Mouse (Mus musculus) forebrain, embryonic 13.5 days (tissue): ENCODE results near the gene Tbx15. TPM values are rescaled to one million over a fixed set of nuclear protein-coding genes. Genes with fewer than 3 reads are reported as not detected.

Source experiments
- ATAC-seq: fragments of 200-750 bp; cut with Nextera tagmentation; 2 replicates; pipeline ENCODE4 v1.8.0; 2017
- H3K27ac ChIP-seq: fragments of 300-500 bp; sonication (generic); 2 replicates; pipeline ENCODE4 v1.5.1; 2015; ENCODE audit warnings: inconsistent platforms, mild to moderate bottlenecking, moderate library complexity
- H3K27me3 ChIP-seq: fragments of 300-500 bp; sonication (generic); 2 replicates; pipeline ENCODE4 v1.6.1; 2015; ENCODE audit warnings: mild to moderate bottlenecking, inconsistent platforms
- H3K36me3 ChIP-seq: fragments of 300-500 bp; sonication (generic); 2 replicates; pipeline ENCODE4 v1.6.1; 2015; ENCODE audit warnings: mild to moderate bottlenecking, inconsistent platforms; ENCODE audit not compliant: poor library complexity, severe bottlenecking
- H3K4me1 ChIP-seq: fragments of 300-500 bp; sonication (generic); 2 replicates; pipeline ENCODE4 v1.6.1; 2015; ENCODE audit warnings: inconsistent platforms
- H3K4me2 ChIP-seq: fragments of 300-500 bp; sonication (generic); 2 replicates; pipeline ENCODE4 v1.6.1; 2015; ENCODE audit warnings: inconsistent platforms, mild to moderate bottlenecking, moderate library complexity
- H3K4me3 ChIP-seq: fragments of 300-500 bp; sonication (generic); 2 replicates; pipeline ENCODE4 v1.5.1; 2015; ENCODE audit warnings: mild to moderate bottlenecking, inconsistent platforms
- H3K9ac ChIP-seq: fragments of 300-500 bp; sonication (generic); 2 replicates; pipeline ENCODE4 v1.6.1; 2015; ENCODE audit warnings: mild to moderate bottlenecking, inconsistent platforms
- H3K9me3 ChIP-seq: fragments of 300-500 bp; sonication (generic); replicated peaks from 2 replicates; pipeline ENCODE4 v1.6.1; 2016; ENCODE audit warnings: inconsistent platforms
- WGBS: fragments of 180-500 bp; shearing (Covaris S2); methylation state at CpG from one replicate; pipeline ENCODE4 v1.1.7; 2015; 5-methylcytosine and 5-hydroxymethylcytosine counted together
- microRNA-seq: library from miRNA; unstranded; fragments of <30 nt; microRNA quantifications from one replicate; pipeline ENCODE4, GENCODE M21; 2016
- polyA plus RNA-seq: library from polyadenylated mRNA; unstranded; fragments of >200 nt; fragmentation: Nextera tagmentation; extraction: Ambion mirVana; gene quantifications from 2 replicates; pipeline ENCODE4 v1.2.1, GENCODE M21; 2015

The Tbx15 gene
- polyA plus RNA-seq, 1 experiment from 2014 or later: 0.28 TPM

GRCm38 (mm10) chr3:99379616-99380250 lies 139.6 kb downstream of the Tbx15 start:
- Histone ChIP-seq H3K4me1 (no peaks in the 10 kb centered on the region), H3K27ac (no peak overlapping the region), H3K36me3 (no peaks in the 10 kb centered on the region), H3K27me3 (no peaks in the 10 kb centered on the region), H3K4me2 (no peak overlapping the region), H3K9ac (no peak overlapping the region), H3K4me3 (no peak overlapping the region), H3K9me3 (no peaks in the 10 kb centered on the region)
- no peak for ATAC-seq
- WGBS: 90% methylated on average over 2 of the region's 2 CpGs

- no peaks in the 10 kb centered on the region for H3K36me3 ChIP-seq
- H3K9me3 ChIP-seq: no peaks in the 10 kb centered on the region
- H3K4me2 ChIP-seq: no peak overlapping the region
- H3K9ac ChIP-seq: no peak overlapping the region
- ATAC-seq: no peak
- WGBS: 66% methylated on average over 4 of the region's 4 CpGs
- H3K27ac ChIP-seq: no peak overlapping the region
- no peaks in the 10 kb centered on the region for H3K27me3 ChIP-seq
- no peak overlapping the region for H3K4me3 ChIP-seq
- H3K4me1 ChIP-seq: no peaks in the 10 kb centered on the region
These were observed 146.9 kb downstream of the Tbx15 start for GRCm38 (mm10) chr3:99387127-99387526.

Small RNA genes lying within 50 kb of the gene (microRNA-seq; reads per million reads assigned to microRNA genes)
- gene Mir6481: not detected

Other genes with a start within 250 kb of the Tbx15 start
- gene Wars2, start 99.3 kb upstream of the Tbx15 start, polyA plus RNA-seq: 4.9 and 6.4 TPM in 2 replicates